Mouse (Mus musculus) liver, adult 2 months (tissue): ENCODE results near the gene Btn1a1. TPM values are rescaled to one million over a fixed set of nuclear protein-coding genes. Genes with fewer than 3 reads are reported as not detected.

Source experiments
- DNase-seq: peaks from one replicate; pipeline ENCODE4 v3.0.0-alpha.2; 2011; ENCODE audit warnings: low read depth, low spot score; ENCODE audit errors: extremely low read depth
- H3K27ac ChIP-seq: fragments of 200-500 bp; replicated peaks from 2 replicates; pipeline ENCODE4 v1.5.1; 2012; ENCODE audit warnings: low read depth, mild to moderate bottlenecking, control low read depth, inconsistent platforms, low read length; ENCODE audit not compliant: insufficient read depth
- H3K27me3 ChIP-seq: fragments of 200-500 bp; 2 replicates; pipeline ENCODE4 v1.6.1; 2012; ENCODE audit warnings: mild to moderate bottlenecking, moderate library complexity, low read length, inconsistent platforms; ENCODE audit not compliant: control insufficient read depth, insufficient read depth
- H3K36me3 ChIP-seq: fragments of 200-500 bp; 2 replicates; pipeline ENCODE4 v1.6.1; 2012; ENCODE audit warnings: low read length, inconsistent platforms; ENCODE audit not compliant: control insufficient read depth, insufficient read depth
- H3K4me1 ChIP-seq: fragments of 200-500 bp; 2 replicates; pipeline ENCODE4 v1.6.1; 2011; ENCODE audit warnings: low read length; ENCODE audit not compliant: control insufficient read depth, insufficient read depth
- H3K4me3 ChIP-seq: fragments of 200-500 bp; 2 replicates; pipeline ENCODE4 v1.5.1; 2011; ENCODE audit warnings: low read depth, mild to moderate bottlenecking, control low read depth, low read length, moderate library complexity; ENCODE audit not compliant: insufficient read depth
- H3K79me2 ChIP-seq: fragments of 200-500 bp; 2 replicates; pipeline ENCODE4 v1.6.1; 2012; ENCODE audit warnings: inconsistent platforms, mild to moderate bottlenecking, low read length, moderate library complexity; ENCODE audit not compliant: control insufficient read depth, insufficient read depth
- H3K9ac ChIP-seq: fragments of 200-500 bp; 2 replicates; pipeline ENCODE4 v1.6.1; 2012; ENCODE audit warnings: low read depth, mild to moderate bottlenecking, control low read depth, inconsistent platforms, low read length
- CTCF ChIP-seq: fragments of 200-500 bp; IDR thresholded peaks from 2 replicates; pipeline ENCODE4 v1.5.1; 2011; ENCODE audit warnings: low read depth, low read length, control low read depth
- POLR2A ChIP-seq: fragments of 200-500 bp; IDR thresholded peaks from 2 replicates; pipeline ENCODE4 v1.6.1; 2011; ENCODE audit warnings: low read length, control low read depth; ENCODE audit not compliant: insufficient read depth; ENCODE audit errors: extremely low read depth
- WGBS: fragments of 180-500 bp; shearing (Covaris S2); methylation state at CpG from one replicate; pipeline ENCODE4 v1.1.7; 2018; 5-methylcytosine and 5-hydroxymethylcytosine counted together
- polyA plus RNA-seq: library from polyadenylated mRNA; depleted of rRNA; stranded (reverse); fragments of >200 nt; gene quantifications from 2 replicates; pipeline ENCODE4 v1.2.3, GENCODE M21; 2012
- total RNA-seq: library from RNA; depleted of rRNA; stranded (reverse); fragments of >200 nt; gene quantifications from 2 replicates; pipeline ENCODE4 v1.2.3, GENCODE M21; 2014

Gene Btn1a1
- total and polyA plus RNA-seq, 2 experiments, result not detected

DNA sequence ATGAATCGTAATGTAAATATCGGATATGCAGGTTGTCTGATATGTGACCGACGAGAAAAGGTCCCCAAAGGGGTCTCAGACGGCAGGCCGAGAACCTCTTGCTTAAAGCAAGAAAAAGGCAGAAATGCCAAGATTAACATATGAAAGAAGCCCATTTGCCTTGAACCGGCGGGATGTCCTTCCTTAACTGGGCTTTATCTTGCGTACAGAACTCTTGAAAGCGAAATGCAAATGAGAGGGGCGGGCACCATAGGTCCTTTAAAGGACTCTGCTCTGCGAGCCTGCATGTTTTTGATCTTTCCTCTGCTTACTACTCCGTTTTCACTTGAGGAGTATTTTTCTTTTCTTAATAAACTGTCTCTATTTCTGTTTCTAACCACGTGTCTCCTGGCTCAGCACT is 26.3 kb upstream of the Btn1a1 start:
- TF ChIP-seq POLR2A (no peak), CTCF (no peak)
- Histone ChIP-seq H3K79me2 (no peaks in the 10 kb centered on the region), H3K36me3 (no peaks in the 10 kb centered on the region), H3K27ac (no peak overlapping the region), H3K9ac (no peak overlapping the region), H3K4me3 (no peak overlapping the region), H3K4me1 (no peaks in the 10 kb centered on the region), H3K27me3 (no peaks in the 10 kb centered on the region)
- WGBS, result 26% methylated on average over 14 of the region's 14 CpGs
- DNase-seq, result no peak

DNA sequence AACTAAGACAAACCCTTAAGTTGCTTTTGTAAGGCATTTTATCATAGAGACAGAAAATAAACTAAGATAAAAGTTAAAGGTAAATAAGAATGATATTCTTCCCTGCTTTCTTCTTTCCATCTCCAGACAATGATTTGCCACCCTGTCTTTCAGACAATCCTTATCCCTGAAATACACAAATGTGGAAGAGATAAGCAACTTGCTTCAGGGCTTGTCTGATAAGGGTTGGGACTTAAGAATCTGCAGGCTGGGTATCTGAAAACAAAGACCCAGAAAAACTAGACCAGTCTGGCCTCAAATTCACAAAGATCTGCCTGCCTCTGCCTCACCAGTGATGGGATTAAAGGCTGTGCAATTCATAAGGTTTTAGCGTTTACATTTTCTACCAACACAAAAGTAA is 25.6 kb upstream of the Btn1a1 start:
- no peak overlapping the region for H3K4me3 ChIP-seq
- DNase-seq, result no peak
- no peaks in the 10 kb centered on the region for H3K4me1 ChIP-seq
- no peaks in the 10 kb centered on the region for H3K36me3 ChIP-seq
- no peak for TF ChIP-seq POLR2A
- no peak for TF ChIP-seq CTCF
- no peaks in the 10 kb centered on the region for H3K27me3 ChIP-seq
- no peak overlapping the region for H3K9ac ChIP-seq
- H3K79me2 ChIP-seq, result no peaks in the 10 kb centered on the region
- no peak overlapping the region for H3K27ac ChIP-seq
- WGBS, result 19% methylated on average over 1 of the region's 1 CpGs

DNA sequence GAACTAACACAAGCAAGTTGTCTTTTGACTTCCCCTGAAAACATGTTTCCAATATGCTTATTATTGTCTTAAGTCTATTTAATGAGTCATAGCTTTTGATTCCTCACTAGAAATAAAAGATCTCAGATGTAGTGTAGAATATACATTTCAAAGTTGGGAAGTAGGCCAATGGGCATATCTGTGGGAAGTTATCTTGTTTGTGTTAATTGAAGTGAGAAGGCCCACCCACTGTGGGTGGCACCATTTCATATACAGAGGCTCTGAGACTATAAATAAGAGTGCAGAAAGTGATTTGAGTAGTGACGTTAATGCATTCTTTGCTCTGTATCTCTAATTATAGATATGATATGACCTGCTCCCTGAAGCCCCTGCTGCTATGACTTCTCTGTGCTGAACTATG is 25.2 kb upstream of the Btn1a1 start:
- Histone ChIP-seq H3K4me1 (no peaks in the 10 kb centered on the region), H3K36me3 (no peaks in the 10 kb centered on the region)
- no peak for DNase-seq

DNA sequence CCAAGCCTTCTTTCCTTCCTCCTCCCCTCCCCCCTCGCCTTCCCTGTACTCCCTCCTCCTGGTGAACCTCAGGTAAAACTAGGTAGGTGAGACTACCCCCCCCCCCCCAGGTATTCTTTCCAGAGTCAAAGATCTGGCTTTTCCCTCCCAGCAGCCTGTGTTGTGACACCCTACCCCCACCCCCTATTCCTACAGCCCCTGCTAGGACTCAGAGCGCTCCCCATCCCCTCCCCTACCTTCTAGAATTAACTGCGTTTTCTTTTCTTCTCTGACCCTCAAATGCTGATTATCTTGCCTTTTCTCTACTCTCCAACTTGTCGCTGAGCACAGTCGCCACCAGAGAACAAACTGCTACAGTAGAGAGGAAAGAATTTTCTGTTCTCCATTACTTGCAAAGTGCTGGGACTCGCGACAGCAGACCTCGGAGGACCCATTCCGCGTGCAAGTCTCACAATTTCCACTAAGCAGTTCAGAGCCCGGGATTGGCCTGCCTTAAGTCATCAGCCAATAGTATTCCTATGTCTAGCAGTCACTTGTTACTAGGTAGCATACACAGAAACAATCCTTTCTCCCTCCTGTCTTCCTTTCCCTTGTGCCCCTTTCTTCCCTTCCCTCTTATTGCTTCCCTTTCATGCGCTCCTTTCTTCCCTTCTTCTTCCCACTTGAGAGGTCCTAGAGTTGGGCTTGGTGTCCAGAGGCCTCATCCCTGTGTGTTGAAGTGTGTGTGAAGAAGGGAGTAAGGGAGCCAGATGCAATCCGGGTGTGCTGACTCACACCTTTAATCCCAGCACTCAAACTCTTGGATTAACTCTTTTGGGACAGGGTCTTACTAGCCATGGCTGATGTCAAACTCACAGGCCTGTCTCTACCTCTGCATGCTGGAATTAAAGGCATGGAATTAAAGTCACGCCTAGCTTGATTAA is 23.0 kb upstream of the Btn1a1 start, which contains the start of gene Btn2a2:
Gene Btn2a2 (minus strand): TSS at position 458 of the 923 bp plus-strand sequence.
- Histone ChIP-seq H3K36me3 (no peaks in the 10 kb centered on the region), H3K9ac (no peak within 1 kb of the TSS), H3K79me2 (no peaks in the 10 kb centered on the region), H3K4me1 (no peaks in the 10 kb centered on the region), H3K27me3 (no peaks in the 10 kb centered on the region), H3K4me3 (no peak within 1 kb of the TSS), H3K27ac (no peak within 1 kb of the TSS)
- 10% methylated on average over 14 of the region's 14 CpGs for WGBS
- no peak for TF ChIP-seq CTCF
- TF ChIP-seq POLR2A, result no peak
- peak; percentile 60 for DNase-seq

More for the DNA sequence above, 25.2 kb upstream of the Btn1a1 start:
- TF ChIP-seq POLR2A, result no peak
- no peak for TF ChIP-seq CTCF
- no peaks in the 10 kb centered on the region for H3K27me3 ChIP-seq
- H3K4me3 ChIP-seq, result no peak overlapping the region
- no peak overlapping the region for H3K9ac ChIP-seq
- no peak overlapping the region for H3K27ac ChIP-seq
- H3K79me2 ChIP-seq, result no peaks in the 10 kb centered on the region
- 84% methylated on average over 1 of the region's 1 CpGs for WGBS

DNA sequence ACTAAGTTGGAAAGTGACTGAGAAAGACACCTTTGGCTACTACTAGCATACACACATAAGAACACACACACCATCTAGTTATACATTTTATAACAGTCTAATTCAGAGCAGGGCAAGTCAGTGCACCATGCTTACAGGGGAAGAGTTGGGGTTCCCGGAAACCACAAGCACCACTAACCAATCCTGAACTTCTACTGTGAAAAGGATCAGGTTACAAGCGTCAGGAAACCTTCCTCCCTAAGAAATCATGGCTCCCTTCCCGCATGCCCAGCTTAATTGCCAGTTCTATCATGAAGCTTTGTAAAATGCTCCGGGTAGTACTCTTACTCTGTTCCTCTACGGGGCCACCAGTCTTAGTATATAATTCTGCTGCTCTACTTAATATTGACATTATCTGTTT is 19.6 kb upstream of the Btn1a1 start:
- Histone ChIP-seq H3K9ac (no peak overlapping the region), H3K27me3 (no peaks in the 10 kb centered on the region), H3K4me3 (no peak overlapping the region), H3K4me1 (no peaks in the 10 kb centered on the region), H3K27ac (no peak overlapping the region), H3K36me3 (no peaks in the 10 kb centered on the region), H3K79me2 (no peaks in the 10 kb centered on the region)
- WGBS, result 50% methylated on average over 5 of the region's 5 CpGs
- DNase-seq, result no peak
- TF ChIP-seq POLR2A (no peak), CTCF (no peak)

DNA sequence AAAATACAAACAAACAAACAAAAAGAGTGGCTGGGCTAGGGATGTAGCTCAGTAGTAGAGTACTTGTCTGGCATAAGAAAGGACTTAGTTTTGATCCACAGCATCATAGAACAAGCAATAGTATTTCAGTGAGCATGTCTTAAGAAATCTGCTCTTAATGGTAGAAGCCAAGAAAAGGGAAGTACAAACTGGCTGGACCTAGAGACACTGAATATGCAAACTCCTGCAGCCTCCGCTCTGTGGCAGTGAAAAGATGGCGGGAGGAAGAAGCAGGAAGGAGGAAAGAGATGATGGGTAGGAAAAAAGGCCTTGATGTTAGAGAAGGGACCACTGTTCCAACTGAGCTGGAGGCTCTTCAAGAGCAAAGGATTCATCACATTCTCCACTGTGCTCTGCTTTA is 17.5 kb upstream of the Btn1a1 start:
- H3K4me3 ChIP-seq, result no peak overlapping the region
- H3K9ac ChIP-seq, result no peak overlapping the region
- DNase-seq, result no peak
- H3K36me3 ChIP-seq, result no peaks in the 10 kb centered on the region
- no peaks in the 10 kb centered on the region for H3K79me2 ChIP-seq
- WGBS, result 84% methylated on average over 2 of the region's 2 CpGs
- H3K4me1 ChIP-seq, result no peaks in the 10 kb centered on the region
- no peaks in the 10 kb centered on the region for H3K27me3 ChIP-seq
- no peak overlapping the region for H3K27ac ChIP-seq
- TF ChIP-seq POLR2A (no peak), CTCF (no peak)
